Mouse (Mus musculus) embryonic fibroblast, embryonic 13.5 days (primary cell): ENCODE measurements around the gene Pcx.

Experiments
- CTCF ChIP-seq: IDR thresholded peaks from 2 replicates; pipeline ENCODE4 v1.5.1; 2011; ENCODE audit warnings: mild to moderate bottlenecking, control low read depth, low read length, moderate library complexity, borderline replicate concordance; ENCODE audit not compliant: insufficient read depth
- POLR2A ChIP-seq: IDR thresholded peaks from 2 replicates; pipeline ENCODE4 v1.6.1; 2011; ENCODE audit warnings: low read depth, mild to moderate bottlenecking, control low read depth, low read length, moderate library complexity

GRCm38 (mm10) chr19:4628819-4629218 is 118.5 kb downstream of the Pcx start:
- TF ChIP-seq CTCF (no peak), POLR2A (no peak)
